Mouse (Mus musculus): ENCODE measurements around the gene Mtf2. TPM values are rescaled to one million over a fixed set of nuclear protein-coding genes. Genes with fewer than 3 reads are reported as not detected.

The Mtf2 gene
- polyA plus RNA-seq, 1 experiment from 2014 or later = 52.3 TPM

DNA sequence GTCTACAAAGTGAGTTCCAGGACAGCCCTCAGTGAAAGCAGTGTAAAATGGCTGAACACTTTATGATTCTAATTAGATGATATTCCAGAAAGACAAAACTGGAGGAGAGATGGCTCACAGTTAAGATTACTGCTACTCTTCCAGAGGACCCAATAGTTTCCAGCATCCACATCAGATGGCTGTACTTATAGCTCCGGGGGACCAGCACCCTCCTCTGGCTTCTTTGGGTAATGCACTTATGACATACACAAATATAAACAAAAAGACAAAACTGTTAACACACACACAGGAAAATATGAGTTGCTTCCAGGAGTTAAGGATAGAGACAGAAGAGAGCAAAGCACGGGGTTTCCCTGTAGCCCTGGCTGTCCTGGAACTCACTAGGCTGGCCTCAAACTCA is 35.5 kb upstream of the Mtf2 start:
- 79% methylated on average over 2 of the region's 2 CpGs for WGBS

DNA sequence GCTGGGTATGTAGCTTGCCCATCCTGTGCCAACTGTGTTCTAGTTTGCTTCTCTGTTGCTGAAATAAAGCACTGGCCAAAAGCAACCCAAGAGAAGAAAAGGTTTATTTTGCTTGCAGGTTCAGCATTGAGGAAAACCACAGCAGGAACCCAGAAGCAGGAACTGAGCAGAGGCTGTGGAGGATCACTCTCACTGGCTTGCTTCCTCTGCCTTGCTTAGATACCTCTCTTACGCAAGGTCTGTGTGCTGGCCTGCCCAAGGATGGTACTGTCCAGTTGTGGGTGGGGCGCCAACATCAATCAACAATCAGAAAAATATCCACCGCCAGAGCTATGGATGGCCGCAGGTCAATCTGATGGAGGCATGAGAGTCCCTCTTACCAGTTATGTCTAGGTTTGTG is 34.2 kb upstream of the Mtf2 start:
- no peak overlapping the region for H3K27ac ChIP-seq (ENCODE audit: low read depth, low read length)
- H3K4me1 ChIP-seq (replicated peaks; ENCODE audit: control insufficient read depth, insufficient read depth, low read length) = no peaks in the 10 kb centered on the region
- no peaks in the 10 kb centered on the region for H3K36me3 ChIP-seq (ENCODE audit: control insufficient read depth, insufficient read depth)
- no peak for ATAC-seq
- no peak overlapping the region for H3K9ac ChIP-seq (ENCODE audit: low read depth, low read length)
- H3K27me3 ChIP-seq (replicated peaks; ENCODE audit: control insufficient read depth, insufficient read depth, low read length) = no peaks in the 10 kb centered on the region
- no peak overlapping the region for H3K4me2 ChIP-seq (replicated peaks; ENCODE audit: low read depth)
- 90% methylated on average over 4 of the region's 4 CpGs for WGBS
- no peak for TF ChIP-seq CTCF (IDR thresholded peaks at IDR 0.05; ENCODE audit: low read depth)
- no peak overlapping the region for H3K4me3 ChIP-seq (ENCODE audit: low read depth, low read length)
- no peaks in the 10 kb centered on the region for H3K9me3 ChIP-seq (ENCODE audit: control insufficient read depth)

More for the DNA sequence above, 35.5 kb upstream of the Mtf2 start:
- H3K36me3 ChIP-seq (ENCODE audit: control insufficient read depth, insufficient read depth) = no peaks in the 10 kb centered on the region
- peak; percentile 57 for TF ChIP-seq CTCF (IDR thresholded peaks at IDR 0.05; ENCODE audit: low read depth)
- H3K27ac ChIP-seq (ENCODE audit: low read depth, low read length) = no peak overlapping the region
- no peaks in the 10 kb centered on the region for H3K27me3 ChIP-seq (replicated peaks; ENCODE audit: control insufficient read depth, insufficient read depth, low read length)
- no peak for ATAC-seq
- no peak overlapping the region for H3K4me3 ChIP-seq (ENCODE audit: low read depth, low read length)
- no peak overlapping the region for H3K4me2 ChIP-seq (replicated peaks; ENCODE audit: low read depth)
- no peak overlapping the region for H3K9ac ChIP-seq (ENCODE audit: low read depth, low read length)
- no peaks in the 10 kb centered on the region for H3K4me1 ChIP-seq (replicated peaks; ENCODE audit: control insufficient read depth, insufficient read depth, low read length)
- no peaks in the 10 kb centered on the region for H3K9me3 ChIP-seq (ENCODE audit: control insufficient read depth)

DNA sequence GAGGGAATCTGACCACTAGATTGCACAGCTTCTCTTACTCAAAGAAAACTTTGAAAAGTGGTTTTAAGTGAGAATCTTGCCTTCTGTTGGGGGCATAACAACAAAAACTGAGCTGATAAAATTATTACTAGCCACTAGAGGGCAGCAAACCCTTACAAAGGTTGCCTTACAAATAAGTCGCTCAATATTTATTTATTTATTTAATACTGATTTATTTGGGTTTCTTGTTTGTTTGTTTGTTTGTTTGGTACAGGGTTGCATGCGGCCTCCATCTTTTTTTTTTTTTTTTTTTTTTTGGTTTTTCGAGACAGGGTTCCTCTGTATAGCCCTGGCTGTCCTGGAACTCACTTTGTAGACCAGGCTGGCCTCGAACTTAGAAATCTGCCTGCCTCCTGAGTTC is 31.3 kb upstream of the Mtf2 start:
- ATAC-seq = no peak
- Histone ChIP-seq H3K4me1 (replicated peaks; ENCODE audit: control insufficient read depth, insufficient read depth, low read length) (no peaks in the 10 kb centered on the region), H3K4me3 (ENCODE audit: low read depth, low read length) (no peak overlapping the region), H3K4me2 (replicated peaks; ENCODE audit: low read depth) (no peak overlapping the region), H3K27ac (ENCODE audit: low read depth, low read length) (no peak overlapping the region), H3K36me3 (ENCODE audit: control insufficient read depth, insufficient read depth) (no peaks in the 10 kb centered on the region), H3K9me3 (ENCODE audit: control insufficient read depth) (no peaks in the 10 kb centered on the region), H3K27me3 (replicated peaks; ENCODE audit: control insufficient read depth, insufficient read depth, low read length) (no peaks in the 10 kb centered on the region), H3K9ac (ENCODE audit: low read depth, low read length) (no peak overlapping the region)
- WGBS = 36% methylated on average over 3 of the region's 4 CpGs
- peak; percentile 77 for TF ChIP-seq CTCF (IDR thresholded peaks at IDR 0.05; ENCODE audit: low read depth)

DNA sequence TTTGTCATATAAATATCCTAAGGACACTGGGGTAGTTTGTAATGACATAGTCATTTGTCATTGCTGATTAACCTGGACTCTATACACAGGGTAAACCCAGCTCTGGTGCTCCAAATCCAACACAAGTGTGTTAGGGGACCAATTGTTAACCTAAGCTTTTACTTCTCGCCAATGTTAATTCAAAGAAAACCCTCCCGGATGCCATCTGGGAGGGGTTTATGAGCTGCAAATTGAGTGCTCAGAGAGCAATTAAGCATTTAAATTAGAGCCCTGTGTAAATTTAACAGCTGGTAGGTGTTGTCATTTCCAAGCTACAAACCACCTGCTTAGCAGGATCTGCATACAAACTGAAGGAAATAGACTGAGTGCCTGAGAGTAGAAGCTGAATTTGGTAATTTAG is 30.0 kb upstream of the Mtf2 start:
- no peaks in the 10 kb centered on the region for H3K9me3 ChIP-seq (ENCODE audit: control insufficient read depth)
- H3K36me3 ChIP-seq (ENCODE audit: control insufficient read depth, insufficient read depth) = no peaks in the 10 kb centered on the region
- TF ChIP-seq CTCF (IDR thresholded peaks at IDR 0.05; ENCODE audit: low read depth) = no peak
- H3K4me1 ChIP-seq (replicated peaks; ENCODE audit: control insufficient read depth, insufficient read depth, low read length) = no peaks in the 10 kb centered on the region
- no peaks in the 10 kb centered on the region for H3K27me3 ChIP-seq (replicated peaks; ENCODE audit: control insufficient read depth, insufficient read depth, low read length)
- ATAC-seq = no peak
- no peak overlapping the region for H3K27ac ChIP-seq (ENCODE audit: low read depth, low read length)
- no peak overlapping the region for H3K4me3 ChIP-seq (ENCODE audit: low read depth, low read length)
- no peak overlapping the region for H3K4me2 ChIP-seq (replicated peaks; ENCODE audit: low read depth)
- WGBS = 25% methylated on average over 2 of the region's 2 CpGs
- no peak overlapping the region for H3K9ac ChIP-seq (ENCODE audit: low read depth, low read length)

DNA sequence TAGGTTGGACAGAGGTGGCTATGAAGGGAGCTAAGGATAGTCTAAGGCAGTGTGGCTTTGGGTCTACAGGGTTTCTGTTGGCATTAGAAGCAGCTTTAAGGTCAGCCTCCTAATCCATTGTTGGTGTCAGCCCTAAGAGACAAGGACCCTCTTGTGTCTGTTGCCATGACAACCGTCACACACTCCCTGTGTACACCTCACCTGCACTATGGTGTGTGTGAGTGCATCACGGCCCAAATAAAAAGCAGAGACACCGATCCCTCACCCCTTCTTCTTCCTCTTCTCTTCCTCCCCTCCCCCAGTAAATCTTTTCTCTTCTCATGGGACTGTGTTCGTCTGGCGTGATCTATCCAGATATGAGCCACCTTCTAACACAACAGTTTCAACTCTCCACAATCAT is 23.4 kb upstream of the Mtf2 start:
- ATAC-seq = no peak
- H3K4me1 ChIP-seq (replicated peaks; ENCODE audit: control insufficient read depth, insufficient read depth, low read length) = no peaks in the 10 kb centered on the region

DNA sequence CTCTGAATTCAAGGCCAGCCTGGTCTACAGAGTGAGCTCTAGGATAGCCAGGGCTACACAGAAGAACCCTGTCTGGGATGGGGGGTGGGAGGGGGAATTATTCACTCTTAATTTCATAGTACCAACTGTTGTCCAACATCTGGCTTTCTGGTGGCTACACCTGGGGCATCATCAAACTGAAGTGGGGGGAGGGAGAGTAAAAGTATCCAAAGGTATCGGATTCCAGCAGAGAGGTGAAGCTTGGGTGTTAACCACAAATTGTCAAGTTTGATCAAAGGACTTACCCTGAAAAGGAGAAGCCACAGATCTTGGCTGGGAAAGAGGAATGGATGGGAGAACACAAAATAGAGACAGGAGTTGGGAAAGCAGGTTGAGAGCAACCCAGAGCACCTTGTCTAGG is 21.6 kb upstream of the Mtf2 start:
- WGBS = 53% methylated on average over 1 of the region's 1 CpGs
- no peak for ATAC-seq

More for the DNA sequence above, 23.4 kb upstream of the Mtf2 start:
- no peaks in the 10 kb centered on the region for H3K36me3 ChIP-seq (ENCODE audit: control insufficient read depth, insufficient read depth)
- H3K4me3 ChIP-seq (ENCODE audit: low read depth, low read length) = no peak overlapping the region
- no peak overlapping the region for H3K27ac ChIP-seq (ENCODE audit: low read depth, low read length)
- H3K4me2 ChIP-seq (replicated peaks; ENCODE audit: low read depth) = no peak overlapping the region
- H3K9ac ChIP-seq (ENCODE audit: low read depth, low read length) = no peak overlapping the region
- 86% methylated on average over 5 of the region's 5 CpGs for WGBS
- no peaks in the 10 kb centered on the region for H3K27me3 ChIP-seq (replicated peaks; ENCODE audit: control insufficient read depth, insufficient read depth, low read length)
- TF ChIP-seq CTCF (IDR thresholded peaks at IDR 0.05; ENCODE audit: low read depth) = no peak
- no peaks in the 10 kb centered on the region for H3K9me3 ChIP-seq (ENCODE audit: control insufficient read depth)

DNA sequence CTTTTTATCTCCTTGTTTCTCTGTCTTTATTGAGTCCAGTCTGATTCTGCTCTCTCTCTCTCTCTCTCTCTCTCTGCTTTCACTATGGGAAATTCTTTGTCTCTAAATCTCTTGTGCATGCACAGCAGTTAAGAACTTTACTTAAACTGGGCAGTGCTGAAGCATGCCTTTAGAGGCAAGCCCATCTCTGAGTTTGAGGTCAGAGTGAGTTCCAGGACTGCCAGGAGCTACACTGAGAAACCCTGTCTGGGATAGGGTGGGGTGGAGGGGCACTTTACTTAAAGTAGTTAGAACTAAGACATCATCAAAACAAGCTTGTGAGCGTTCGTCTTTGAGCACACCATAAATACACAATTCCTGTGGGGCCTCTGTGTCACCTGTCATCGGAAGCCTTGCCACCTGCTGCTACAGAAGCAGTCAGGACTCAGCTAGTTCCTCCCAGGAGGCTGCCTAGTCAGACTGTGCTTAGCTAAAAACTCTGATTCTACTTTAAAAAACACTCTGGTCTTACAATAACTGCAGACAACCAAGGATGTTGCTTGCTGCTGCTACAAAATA is 15.7 kb upstream of the Mtf2 start:
- H3K9ac ChIP-seq (ENCODE audit: low read depth, low read length) = no peak overlapping the region
- WGBS = 10% methylated on average over 3 of the region's 3 CpGs
- no peaks in the 10 kb centered on the region for H3K27me3 ChIP-seq (replicated peaks; ENCODE audit: control insufficient read depth, insufficient read depth, low read length)
- H3K27ac ChIP-seq (ENCODE audit: low read depth, low read length) = no peak overlapping the region
- TF ChIP-seq CTCF (IDR thresholded peaks at IDR 0.05; ENCODE audit: low read depth) = no peak
- H3K9me3 ChIP-seq (ENCODE audit: control insufficient read depth) = no peaks in the 10 kb centered on the region
- no peaks in the 10 kb centered on the region for H3K36me3 ChIP-seq (ENCODE audit: control insufficient read depth, insufficient read depth)
- no peak for ATAC-seq
- H3K4me2 ChIP-seq (replicated peaks; ENCODE audit: low read depth) = no peak overlapping the region
- H3K4me3 ChIP-seq (ENCODE audit: low read depth, low read length) = no peak overlapping the region
- no peaks in the 10 kb centered on the region for H3K4me1 ChIP-seq (replicated peaks; ENCODE audit: control insufficient read depth, insufficient read depth, low read length)

More for the DNA sequence above, 21.6 kb upstream of the Mtf2 start:
- H3K27ac ChIP-seq (ENCODE audit: low read depth, low read length) = no peak overlapping the region
- no peaks in the 10 kb centered on the region for H3K36me3 ChIP-seq (ENCODE audit: control insufficient read depth, insufficient read depth)
- no peaks in the 10 kb centered on the region for H3K27me3 ChIP-seq (replicated peaks; ENCODE audit: control insufficient read depth, insufficient read depth, low read length)
- TF ChIP-seq CTCF (IDR thresholded peaks at IDR 0.05; ENCODE audit: low read depth) = no peak
- H3K4me2 ChIP-seq (replicated peaks; ENCODE audit: low read depth) = no peak overlapping the region
- H3K9ac ChIP-seq (ENCODE audit: low read depth, low read length) = no peak overlapping the region
- H3K9me3 ChIP-seq (ENCODE audit: control insufficient read depth) = no peaks in the 10 kb centered on the region
- H3K4me1 ChIP-seq (replicated peaks; ENCODE audit: control insufficient read depth, insufficient read depth, low read length) = no peaks in the 10 kb centered on the region
- no peak overlapping the region for H3K4me3 ChIP-seq (ENCODE audit: low read depth, low read length)
